Mouse (Mus musculus): ENCODE data around the gene Pkhd1.

GRCm38 (mm10) chr1:20620611-20621010, 2.7 kb upstream of the Pkhd1 start:
- TF ChIP-seq CTCF (IDR thresholded peaks at IDR 0.05; ENCODE audit: low read depth, low read length) (no peak), POLR2A (IDR thresholded peaks at IDR 0.05; ENCODE audit: insufficient read depth, low read length) (no peak)
